Mouse (Mus musculus) testis, adult 2 months (tissue): ENCODE measurements around the gene Lats2. TPM values are rescaled to one million over a fixed set of nuclear protein-coding genes. Genes with fewer than 3 reads are reported as not detected.

Experiments used
- H3K27ac ChIP-seq: fragments of 200-500 bp; 2 replicates; pipeline ENCODE4 v1.5.1; 2012; ENCODE audit warnings: low read depth, low read length; ENCODE audit not compliant: control insufficient read depth, insufficient read depth
- H3K27me3 ChIP-seq: fragments of 200-500 bp; 2 replicates; pipeline ENCODE4 v1.6.1; 2012; ENCODE audit warnings: mild to moderate bottlenecking, low read length, moderate library complexity; ENCODE audit not compliant: control insufficient read depth, insufficient read depth
- H3K36me3 ChIP-seq: fragments of 200-500 bp; 2 replicates; pipeline ENCODE4 v1.6.1; 2012; ENCODE audit warnings: mild to moderate bottlenecking, low read length; ENCODE audit not compliant: control insufficient read depth, insufficient read depth
- H3K4me1 ChIP-seq: fragments of 200-500 bp; 2 replicates; pipeline ENCODE4 v1.6.1; 2012; ENCODE audit warnings: low read length; ENCODE audit not compliant: control insufficient read depth, insufficient read depth
- H3K4me3 ChIP-seq: fragments of 200-500 bp; 2 replicates; pipeline ENCODE4 v1.5.1; 2012; ENCODE audit warnings: low read depth, mild to moderate bottlenecking, low read length, moderate library complexity, mixed read lengths; ENCODE audit not compliant: control insufficient read depth
- CTCF ChIP-seq: fragments of 200-500 bp; IDR thresholded peaks from 2 replicates; pipeline ENCODE4 v1.5.1; 2012; ENCODE audit warnings: low read depth, mild to moderate bottlenecking, inconsistent platforms, low read length, moderate library complexity; ENCODE audit not compliant: control insufficient read depth, insufficient read depth, insufficient replicate concordance
- POLR2A ChIP-seq: fragments of 200-500 bp; IDR thresholded peaks from 2 replicates; pipeline ENCODE4 v1.6.1; 2012; ENCODE audit warnings: low read depth, mild to moderate bottlenecking, inconsistent platforms, low read length, moderate library complexity; ENCODE audit not compliant: control insufficient read depth
- polyA plus RNA-seq: library from polyadenylated mRNA; depleted of rRNA; stranded (reverse); fragments of >200 nt; gene quantifications from 2 replicates; pipeline ENCODE4 v1.2.3, GENCODE M21; 2012

Lats2 gene
- polyA plus RNA-seq, 1 experiment, result 74.4 TPM

DNA sequence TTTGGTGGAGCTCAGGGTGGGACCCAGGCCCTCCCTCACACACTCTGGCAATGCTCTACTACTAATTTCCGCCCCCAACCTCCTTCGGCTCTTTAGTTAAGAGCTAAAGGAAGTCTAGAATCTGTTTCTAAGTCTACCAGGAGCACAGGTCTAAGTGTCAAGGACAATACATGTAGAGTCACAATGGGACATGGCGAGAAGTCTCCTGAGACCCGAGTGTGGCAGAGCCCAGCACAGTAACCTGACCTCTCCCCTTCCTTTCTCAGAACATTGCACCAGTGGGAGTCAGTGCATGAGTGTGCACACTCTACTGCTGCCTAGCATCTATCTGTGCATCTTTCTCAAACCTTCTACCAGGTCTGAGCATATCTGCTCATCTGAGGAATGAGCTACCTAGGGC is 52.4 kb downstream of the Lats2 start:
- Histone ChIP-seq H3K4me1 (0 out of 2 replicates have a peak, but pooled peaks cover 2% of the 10 kb centered on the region), H3K27me3 (no peaks in the 10 kb centered on the region), H3K27ac (no peak overlapping the region), H3K36me3 (no peaks in the 10 kb centered on the region), H3K4me3 (no peak overlapping the region)
- no peak for TF ChIP-seq POLR2A
- TF ChIP-seq CTCF, result no peak

DNA sequence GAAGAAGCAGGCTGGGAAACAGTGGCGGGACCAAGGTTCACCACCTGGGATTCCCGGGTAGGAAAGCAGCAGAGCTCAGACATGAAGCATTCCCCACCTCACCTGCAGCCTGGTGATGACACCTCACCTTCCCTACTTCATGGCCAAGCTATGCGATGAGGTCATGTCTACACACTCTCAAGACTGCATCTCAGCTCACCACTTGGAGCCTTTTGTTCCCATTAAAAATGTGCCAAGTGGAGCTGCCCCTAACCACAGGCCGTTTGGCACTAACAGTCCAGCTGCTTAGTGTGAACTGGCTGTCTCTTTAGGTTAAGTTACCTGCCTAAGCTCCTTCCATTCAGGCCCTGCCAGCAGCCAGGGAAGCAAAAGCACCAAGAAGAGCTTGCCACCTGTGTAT is 53.1 kb downstream of the Lats2 start:
- Histone ChIP-seq H3K4me3 (no peak overlapping the region), H3K4me1 (0 out of 2 replicates have a peak, but pooled peaks cover 2% of the 10 kb centered on the region), H3K27me3 (no peaks in the 10 kb centered on the region), H3K27ac (no peak overlapping the region), H3K36me3 (no peaks in the 10 kb centered on the region)
- TF ChIP-seq POLR2A (no peak), CTCF (no peak)

DNA sequence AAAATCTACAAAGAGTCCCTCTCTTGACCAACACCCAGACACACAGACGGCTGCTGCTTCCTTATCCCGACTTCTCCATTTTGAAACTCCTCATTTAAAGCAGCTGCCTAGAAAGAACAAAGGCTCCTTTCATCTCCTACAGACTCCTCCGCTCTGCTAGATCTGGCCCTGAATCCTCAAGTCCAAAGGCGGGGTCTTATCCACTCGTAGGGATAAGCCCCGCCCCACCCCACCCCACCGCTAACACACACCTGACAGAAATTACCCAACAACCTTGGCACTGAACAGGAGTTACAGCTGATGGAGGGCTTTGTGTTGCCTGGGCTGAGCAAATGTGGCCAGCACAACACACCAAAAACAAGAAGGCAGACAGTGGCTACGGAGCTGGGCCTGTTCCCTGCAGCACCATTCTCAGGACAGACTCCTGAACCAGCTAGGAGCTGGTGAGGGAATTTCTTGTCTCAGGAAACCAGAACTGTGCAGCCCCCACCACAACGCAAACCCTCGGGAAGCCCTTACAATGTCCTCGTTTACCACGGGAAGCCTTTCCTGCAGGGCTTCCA is 56.2 kb downstream of the Lats2 start:
- no peaks in the 10 kb centered on the region for H3K36me3 ChIP-seq
- H3K27ac ChIP-seq, result no peak overlapping the region
- no peak overlapping the region for H3K4me3 ChIP-seq
- no peaks in the 10 kb centered on the region for H3K4me1 ChIP-seq
- no peak for TF ChIP-seq CTCF
- TF ChIP-seq POLR2A, result no peak
- H3K27me3 ChIP-seq, result no peaks in the 10 kb centered on the region

DNA sequence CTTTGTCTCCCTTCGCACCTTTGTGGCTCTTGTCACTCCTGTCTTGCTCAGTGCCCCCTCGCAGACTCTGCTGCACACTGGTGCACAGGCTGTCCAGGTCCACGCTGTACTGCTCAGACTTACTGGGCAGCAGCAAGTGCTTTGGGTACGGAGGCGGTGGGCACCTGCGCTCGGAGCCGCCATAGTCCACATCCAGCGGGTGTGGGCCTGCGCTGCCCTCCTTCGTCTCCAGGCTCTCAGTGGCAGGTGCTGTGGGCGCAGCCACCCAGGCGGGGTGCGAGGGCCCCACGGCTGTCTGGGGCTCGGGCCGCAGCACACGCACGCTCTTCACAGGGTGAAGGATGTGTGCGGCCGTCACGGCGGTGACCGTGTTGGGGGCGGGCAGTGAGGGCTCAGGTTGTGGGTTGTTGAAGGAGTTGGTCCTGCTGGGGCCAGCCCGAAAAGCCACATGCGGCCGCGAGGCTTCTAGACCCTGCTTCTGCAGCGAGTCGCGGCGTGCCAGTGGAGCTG is 58.7 kb downstream of the Lats2 start:
- H3K4me3 ChIP-seq, result no peak overlapping the region
- no peaks in the 10 kb centered on the region for H3K4me1 ChIP-seq
- no peaks in the 10 kb centered on the region for H3K27me3 ChIP-seq
- no peak overlapping the region for H3K27ac ChIP-seq
- TF ChIP-seq POLR2A, result no peak
- TF ChIP-seq CTCF, result no peak
- no peaks in the 10 kb centered on the region; the same call in 1 of the 2 replicates for H3K36me3 ChIP-seq

DNA sequence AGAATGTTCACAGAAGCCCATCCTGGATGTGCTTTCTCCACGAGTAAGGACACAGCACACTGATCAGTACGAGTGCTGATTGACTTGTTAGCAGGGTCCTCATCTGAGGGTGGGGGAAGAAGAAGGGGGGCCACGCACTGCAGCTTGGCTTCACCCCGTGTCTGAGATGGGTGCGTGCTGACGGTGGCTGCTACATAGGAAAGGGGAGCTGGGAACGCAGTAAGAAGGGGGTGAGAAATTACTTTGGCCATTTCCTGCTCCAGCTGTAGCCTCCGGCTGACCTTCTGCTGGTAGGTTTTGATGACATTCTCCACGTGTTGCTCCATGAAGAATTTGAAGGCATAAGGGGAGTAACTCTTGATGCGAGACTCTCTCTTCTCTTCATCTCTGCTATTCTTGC is 59.2 kb downstream of the Lats2 start:
- Histone ChIP-seq H3K27me3 (no peaks in the 10 kb centered on the region), H3K36me3 (no peaks in the 10 kb centered on the region; the same call in 1 of the 2 replicates), H3K27ac (no peak overlapping the region), H3K4me3 (no peak overlapping the region), H3K4me1 (no peaks in the 10 kb centered on the region)
- TF ChIP-seq POLR2A (no peak), CTCF (no peak)

DNA sequence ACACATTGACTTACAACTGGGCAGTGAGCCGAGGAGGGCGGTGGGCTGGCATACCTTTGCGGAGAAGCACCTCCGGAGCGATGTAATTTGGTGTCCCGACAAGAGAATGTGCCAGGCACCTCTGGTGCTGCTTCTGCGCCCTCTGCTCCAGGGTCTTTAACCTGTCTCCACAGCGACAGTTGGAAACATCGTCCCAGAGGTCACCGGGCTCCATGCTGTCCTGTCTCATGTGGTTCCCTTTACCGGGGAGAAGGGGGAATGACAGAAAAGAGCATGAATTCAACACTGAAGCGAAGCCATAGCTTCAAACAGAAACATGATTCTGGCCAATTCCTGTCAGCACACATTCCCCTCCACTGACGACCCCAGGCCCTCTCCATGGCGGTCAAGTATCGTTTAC is 62.1 kb downstream of the Lats2 start:
- H3K27ac ChIP-seq, result no peak overlapping the region
- H3K36me3 ChIP-seq, result no peaks in the 10 kb centered on the region; the same call in 1 of the 2 replicates
- H3K4me1 ChIP-seq, result no peaks in the 10 kb centered on the region
- TF ChIP-seq CTCF (no peak), POLR2A (no peak)
- no peaks in the 10 kb centered on the region for H3K27me3 ChIP-seq
- H3K4me3 ChIP-seq, result no peak overlapping the region

DNA sequence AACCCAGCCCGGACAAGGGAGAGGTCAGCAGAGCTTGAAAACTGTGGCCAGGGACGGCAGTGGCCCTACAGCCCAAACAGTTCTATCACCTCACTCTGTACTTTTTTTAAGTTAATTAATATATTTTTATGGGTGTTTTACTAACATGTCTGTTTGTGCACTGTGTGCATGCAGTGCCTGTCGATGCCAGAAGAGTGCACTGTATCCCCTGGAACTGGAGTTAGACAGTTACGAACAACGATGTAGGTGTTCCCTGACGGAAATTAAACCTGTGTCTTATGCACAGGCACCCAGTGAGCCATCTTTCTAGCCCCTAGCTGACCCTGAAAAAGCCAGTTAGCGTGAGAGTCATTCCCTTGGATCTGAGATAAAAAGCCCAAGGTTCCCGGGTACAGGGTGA is 62.6 kb downstream of the Lats2 start:
- Histone ChIP-seq H3K36me3 (no peaks in the 10 kb centered on the region; the same call in 1 of the 2 replicates), H3K27me3 (no peaks in the 10 kb centered on the region), H3K27ac (no peak overlapping the region), H3K4me3 (no peak overlapping the region), H3K4me1 (no peaks in the 10 kb centered on the region)
- TF ChIP-seq POLR2A, result no peak
- TF ChIP-seq CTCF, result no peak
